Mouse (Mus musculus) adrenal gland, postnatal 4 days (tissue): ENCODE measurements at regions not wholly inside any gene's neighbourhood (a gene's known extent, or its start where the extent isn't known, plus 50 kb on each side); places are given as distances from the start of the nearest gene placed in this dataset.
"Not testable (repeated sequence)": the region's sequence is repeated elsewhere in the genome, so short reads cannot be mapped to it uniquely, and the experiment has no call there.

ENCODE experiments used
- DNase-seq, 2 experiments: peaks; one replicate each; pipeline ENCODE4 v3.0.0; 2021 to 2022; ENCODE audit warnings: low spot score in 2 of 2, mixed read lengths in 2 of 2

DNA sequence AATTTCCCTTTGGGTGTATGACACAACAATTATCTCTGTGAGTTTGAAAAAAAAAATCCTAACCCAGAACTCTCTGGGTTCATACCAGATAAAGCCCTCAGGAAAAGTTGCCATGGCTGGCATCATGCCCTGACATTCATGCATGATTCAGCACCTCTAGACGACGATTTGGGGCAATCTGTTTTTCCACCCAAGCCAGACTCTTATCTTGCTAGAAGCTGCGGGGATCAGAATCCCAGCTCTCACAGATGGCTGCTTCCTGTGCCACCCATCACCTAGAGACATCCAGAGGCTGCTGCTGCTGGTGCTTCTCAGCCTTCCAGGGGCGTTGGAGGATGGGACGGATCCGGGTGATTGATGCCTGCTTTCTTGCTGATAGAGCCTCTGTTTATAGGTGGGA, 209.2 kb downstream of the Cd47 start:
- DNase-seq, result peak; percentile 12 to 36

DNA sequence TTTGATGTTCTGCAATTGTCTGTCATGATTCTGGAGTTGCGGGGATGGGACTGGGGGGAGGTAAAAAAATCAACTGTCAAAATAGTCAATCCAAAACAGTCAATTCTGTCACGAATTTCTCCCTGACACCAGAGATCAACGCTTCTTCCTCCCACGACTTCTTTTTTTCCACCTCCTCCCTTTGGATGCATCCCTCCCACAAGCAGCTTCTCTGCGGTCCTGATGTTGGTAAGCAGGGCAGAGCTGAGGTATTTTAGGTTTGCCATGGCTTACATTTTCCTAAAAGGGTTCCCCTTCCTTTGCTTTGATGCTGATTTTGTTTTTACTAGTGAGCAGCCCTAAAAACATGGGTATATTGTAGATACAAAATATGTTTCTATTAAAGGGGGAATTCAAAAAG, 209.7 kb downstream of the Cd47 start:
- DNase-seq, result no peak

DNA sequence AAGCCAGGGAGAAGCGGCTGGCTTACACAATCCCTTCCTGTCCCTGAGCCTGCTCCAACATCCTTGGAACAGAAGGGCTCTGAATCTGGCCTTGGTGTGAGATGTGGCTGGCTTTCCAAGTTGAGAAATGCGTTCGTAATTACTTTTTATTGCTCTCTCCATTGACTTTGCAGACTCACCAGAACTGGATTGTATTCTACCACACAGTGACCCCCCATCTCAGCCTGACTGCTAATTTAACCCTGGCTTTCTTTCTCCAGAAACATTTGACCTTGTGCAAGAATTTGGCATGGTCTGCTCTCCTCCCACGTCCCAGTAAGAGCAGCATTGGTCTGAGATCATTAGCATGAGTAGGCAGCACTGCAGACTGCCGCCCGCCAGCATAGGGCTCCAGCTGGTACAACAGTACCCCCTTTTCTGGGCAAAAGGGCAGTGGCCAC, 210.2 kb downstream of the Cd47 start:
- DNase-seq, result peak; percentile 7 to 27

DNA sequence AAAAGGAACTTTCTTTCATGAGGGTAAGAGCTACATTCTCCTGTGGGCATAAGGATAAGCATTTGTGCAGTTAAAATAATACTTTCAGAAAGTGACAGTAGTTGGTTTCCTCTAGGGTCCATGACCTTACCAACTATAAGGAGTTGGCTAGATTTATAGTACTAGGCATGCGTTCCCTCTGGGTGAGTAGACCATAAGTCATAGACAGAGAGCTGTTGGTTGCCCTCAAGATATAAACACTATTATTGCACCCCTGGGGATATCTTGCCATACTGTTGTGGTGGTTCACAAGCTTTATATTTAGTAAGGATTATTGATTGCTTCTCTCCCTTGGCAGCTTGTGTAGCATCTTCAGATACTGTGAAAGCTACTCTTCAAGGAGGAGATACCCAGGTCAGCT, 223.6 kb downstream of the Cd47 start:
- DNase-seq, result no peak

DNA sequence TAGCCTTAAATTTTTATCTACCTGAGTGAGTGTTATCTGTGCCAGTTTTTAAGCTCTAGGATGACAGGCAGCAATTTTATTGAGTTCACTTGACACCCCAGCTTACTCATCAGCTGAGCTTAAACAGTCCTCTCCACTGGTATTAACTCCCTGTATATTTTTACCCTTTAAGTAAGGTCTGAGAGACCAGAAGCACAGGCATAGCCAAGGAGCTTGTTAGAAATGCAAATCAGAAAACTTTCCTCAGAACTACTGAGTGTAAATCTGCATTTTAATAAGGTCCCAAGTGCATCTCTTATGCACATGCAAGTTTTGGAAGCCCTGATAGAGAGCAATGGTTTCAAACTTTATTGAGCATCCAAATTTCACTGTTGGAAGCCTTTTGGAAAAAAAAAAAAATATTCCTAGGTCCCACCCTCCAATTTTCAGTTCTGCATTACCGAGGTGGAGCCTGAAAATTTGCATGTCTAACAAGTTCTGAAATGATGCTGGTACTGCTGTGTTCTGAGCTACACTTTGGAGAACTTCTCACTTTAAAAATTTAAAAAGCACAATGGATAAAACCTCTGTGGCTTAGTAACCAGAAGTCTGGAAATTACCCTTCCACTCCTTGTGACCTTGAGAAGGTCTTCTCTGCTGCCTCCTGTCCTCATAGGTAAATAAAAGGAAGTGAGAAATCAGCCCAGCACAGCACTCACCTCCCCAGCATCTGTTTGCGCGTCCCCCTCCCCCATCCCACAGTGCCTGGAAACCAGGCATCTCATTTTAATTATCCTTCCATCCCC, 226.0 kb downstream of the Cd47 start:
- DNase-seq, result no peak

DNA sequence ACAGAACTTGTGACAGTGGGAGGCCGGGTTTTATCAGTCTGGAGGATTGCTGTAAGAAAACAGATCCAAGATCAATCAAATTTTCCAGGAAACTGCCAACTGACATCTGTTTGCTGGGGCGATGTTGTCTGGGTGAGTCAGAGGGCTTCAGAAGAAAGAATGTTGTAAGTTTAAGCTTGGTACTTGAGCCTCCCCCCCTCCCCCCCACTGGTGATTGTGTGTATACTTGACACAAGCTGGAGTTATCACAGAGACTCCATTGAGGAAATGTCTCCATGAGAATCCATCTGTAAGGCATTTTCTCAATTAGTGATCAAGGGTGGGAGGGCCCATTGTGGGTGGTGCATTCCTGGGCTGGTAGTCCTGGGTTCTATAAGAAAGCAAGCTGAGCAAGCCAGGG, 226.9 kb downstream of the Cd47 start:
- DNase-seq, result no peak

DNA sequence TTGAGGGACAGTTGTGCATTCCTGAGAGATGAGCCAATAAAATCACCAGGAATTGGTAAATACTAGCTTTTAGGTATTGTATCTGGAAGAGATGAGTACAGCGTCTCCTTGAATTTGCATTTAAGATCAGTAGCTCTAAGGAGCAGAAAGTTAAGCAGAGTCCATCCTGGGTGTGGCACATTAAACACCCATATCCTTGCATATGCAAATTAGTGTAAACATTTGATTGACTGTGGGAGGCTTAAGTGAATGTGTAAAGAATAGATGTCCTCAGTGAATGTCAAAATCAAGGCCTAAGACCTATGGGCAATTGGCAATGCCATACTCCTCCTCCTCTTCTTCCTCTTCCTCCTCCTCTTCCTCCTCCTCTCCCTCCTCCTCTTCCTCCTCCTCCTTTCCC, 229.4 kb downstream of the Cd47 start:
- DNase-seq, result no peak

DNA sequence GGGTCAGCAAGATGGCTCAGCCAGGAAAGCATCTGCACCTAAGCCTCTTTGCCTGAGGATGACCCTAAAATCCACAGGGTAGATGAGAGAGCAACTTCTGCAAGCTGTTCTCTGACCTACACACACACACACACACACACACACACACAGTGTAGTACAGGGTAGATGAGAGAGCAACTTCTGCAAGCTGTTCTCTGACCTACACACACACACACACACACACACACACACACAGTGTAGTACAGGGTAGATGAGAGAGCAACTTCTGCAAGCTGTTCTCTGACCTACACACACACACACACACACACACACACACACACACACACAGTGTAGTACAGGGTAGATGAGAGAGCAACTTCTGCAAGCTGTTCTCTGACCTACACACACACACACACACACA, 230.0 kb downstream of the Cd47 start:
- not testable (repeated sequence) for DNase-seq

DNA sequence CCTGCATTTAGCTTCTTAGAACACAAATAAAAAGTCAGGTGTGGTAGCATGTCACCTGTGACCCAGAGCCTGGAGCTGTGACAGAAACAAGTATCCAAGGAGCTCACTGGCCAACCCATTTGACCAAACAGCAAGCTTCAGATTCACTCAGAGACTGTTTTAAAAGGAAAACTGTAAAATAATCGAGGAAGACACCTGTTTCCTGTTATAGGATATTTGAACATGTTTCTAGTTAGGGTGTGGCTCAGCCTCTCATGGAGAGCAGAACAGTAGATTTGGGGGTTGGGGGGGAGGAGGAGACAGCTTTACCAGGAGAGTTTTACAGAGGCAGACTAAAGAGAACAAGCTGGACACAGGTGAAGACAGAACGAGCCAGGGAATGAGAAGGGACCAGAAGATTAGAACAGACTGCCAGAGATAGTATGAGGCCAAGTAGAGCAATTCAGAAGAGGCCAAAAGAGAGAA, 230.6 kb downstream of the Cd47 start:
- DNase-seq, result no peak

DNA sequence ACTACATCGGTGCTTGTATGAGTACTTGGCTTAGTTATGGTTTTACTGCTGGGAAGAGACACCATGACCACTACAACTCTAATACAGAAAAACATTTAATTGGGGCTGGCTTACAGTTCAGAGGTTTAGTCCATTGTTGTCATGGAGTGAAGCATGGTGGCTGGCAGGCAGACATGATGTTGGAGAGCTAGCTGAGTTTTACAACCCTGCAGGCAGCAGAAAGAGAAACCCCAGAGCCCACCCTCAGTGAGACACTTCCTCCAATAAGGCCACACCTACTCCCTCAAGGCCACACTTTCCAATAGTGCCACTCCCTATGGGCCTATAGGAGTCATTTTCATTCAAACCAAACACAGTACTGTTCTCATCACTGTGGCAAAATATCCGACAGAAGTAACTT, 232.5 kb downstream of the Cd47 start:
- no peak for DNase-seq

DNA sequence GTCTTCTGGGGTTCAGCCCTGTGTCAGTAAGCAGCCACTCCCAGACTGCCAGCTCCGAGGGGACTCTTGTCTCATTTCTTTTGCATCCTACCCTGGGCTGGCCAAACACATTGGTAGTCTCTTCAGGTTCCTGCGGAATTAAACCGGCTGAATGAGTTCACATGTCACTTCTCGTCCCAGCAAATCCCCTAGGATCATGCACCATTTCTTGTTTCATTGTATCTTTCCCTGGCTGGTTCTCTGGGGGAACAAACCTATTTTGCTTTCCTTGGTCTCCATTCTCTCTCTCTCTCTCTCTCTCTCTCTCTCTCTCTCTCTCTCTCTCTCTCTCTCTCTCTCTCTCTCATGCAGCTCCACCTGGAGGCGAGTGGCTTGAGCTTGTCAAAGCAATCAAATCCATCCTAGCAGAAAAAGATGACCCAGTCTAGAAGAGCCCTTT, 236.0 kb downstream of the Cd47 start:
- DNase-seq, result no peak

DNA sequence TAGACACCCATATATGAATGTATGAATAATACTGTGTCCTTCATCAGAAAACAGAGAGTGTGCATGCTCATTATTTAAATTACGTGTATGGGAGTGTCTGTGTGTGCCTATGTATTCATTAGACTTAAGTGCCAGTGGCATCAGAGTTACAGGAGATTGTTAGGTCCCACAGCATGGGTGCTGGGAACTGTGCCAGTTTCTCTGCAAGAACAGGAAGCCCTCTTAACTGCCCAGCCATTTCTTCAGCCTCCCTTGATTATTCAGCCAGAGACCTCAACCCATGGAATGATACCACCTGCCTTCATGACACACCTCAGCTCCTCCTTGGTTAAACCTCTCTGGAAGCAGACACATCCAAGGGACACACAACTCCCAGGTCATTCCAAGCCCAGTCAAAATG, 243.8 kb downstream of the Cd47 start:
- DNase-seq, result no peak

DNA sequence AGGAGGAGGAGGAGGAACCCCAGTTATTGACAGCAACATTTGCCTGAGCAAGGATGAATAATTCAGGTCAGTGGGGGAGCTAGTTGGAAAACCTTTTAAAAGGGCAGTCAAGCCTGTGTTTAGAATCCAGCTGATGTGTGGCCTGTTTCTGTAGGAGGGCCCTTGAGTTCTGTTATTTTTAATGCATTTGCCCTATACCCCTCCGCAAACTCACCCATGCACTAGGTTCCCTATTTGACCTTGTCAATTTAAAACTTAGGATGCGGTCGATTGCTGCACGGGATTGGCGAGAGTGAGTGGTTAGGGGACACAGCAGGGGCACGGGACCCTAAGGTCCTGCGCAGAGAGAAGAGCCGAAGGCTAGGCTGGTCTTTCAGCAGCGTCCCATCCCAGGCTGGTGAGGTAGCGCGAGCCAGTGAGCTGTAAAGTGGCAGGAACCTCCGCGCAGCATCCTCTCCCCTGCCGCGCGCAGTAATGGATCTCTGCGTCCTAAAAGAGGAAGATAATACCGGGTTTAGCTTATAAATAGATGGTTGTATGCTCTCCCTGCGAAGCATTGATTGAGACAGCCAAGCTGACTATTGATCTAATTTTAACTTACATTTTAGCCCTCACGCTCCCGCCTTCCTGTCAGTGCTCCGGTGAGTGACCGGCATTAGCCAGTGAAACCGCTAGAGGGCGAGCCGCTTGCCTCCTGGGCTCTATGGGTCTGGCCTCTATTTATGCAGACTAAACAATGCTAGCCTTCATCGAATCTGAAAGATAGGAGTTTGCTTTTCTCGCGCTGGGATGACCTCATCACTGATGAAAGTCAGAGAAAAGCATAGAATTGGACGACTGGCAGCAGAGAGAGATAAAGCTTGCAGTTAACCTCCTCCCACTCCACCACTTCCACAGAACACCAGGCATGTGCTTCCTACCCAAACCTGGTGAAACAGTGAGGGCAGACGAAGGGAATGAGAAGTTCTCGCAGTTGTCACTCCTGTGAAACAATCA, 245.5 kb downstream of the Cd47 start:
- peak; percentile 30 to 39 for DNase-seq

DNA sequence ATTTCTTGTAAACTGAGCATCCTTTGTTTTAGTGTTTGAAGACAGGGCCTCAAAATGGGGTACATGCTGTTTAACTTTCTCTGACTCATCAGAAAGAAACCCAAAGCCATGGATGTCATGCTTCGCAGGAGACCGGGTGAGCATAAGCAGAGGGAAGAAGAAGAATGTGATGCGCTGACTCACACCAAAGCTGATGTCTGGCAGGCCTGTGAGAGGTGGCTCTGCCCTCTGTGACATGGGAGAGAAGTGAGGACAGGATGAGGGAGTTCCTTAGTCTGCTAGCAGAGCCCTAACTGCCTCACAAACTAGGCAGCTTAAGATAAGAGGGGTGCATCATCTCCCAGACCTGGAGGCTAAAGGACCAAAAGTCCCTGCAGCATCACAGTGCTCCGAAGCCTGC, 263.2 kb downstream of the Cd47 start:
- DNase-seq, result no peak

DNA sequence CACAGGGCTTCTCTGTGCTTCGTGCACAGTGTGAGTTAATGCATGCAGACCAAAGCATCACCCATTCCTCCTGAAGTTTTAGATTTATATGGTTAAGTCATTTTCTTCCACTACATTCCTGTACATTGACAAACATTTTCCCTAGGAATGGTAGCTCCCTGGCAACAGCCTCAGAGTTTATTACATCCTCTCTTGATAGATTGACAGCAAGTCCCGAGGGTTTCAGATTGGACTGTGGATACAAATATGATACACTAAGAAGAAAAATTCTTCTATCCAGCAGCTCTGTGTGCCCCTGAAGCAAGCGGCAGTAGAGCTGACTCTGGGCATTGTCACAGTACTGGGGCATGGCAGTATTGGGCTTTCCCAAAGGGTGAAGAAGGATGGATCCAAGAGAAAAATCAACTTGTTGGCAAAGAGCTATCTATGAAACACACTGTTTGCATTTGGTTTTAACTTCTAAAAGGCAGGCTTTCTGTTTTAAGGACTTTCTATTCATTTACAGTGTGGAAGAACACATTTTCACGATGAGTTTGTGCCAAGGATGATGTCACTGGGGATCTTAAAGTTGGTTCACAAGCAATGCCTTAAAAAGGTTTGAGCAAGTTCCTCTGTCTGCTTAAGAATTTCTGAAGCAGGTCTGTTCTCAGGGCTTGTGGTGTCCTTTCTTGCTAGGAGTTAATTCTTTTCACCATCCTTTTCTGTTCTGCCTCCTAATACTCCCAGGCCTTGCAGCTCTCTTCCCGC, 265.2 kb downstream of the Cd47 start:
- no peak for DNase-seq

DNA sequence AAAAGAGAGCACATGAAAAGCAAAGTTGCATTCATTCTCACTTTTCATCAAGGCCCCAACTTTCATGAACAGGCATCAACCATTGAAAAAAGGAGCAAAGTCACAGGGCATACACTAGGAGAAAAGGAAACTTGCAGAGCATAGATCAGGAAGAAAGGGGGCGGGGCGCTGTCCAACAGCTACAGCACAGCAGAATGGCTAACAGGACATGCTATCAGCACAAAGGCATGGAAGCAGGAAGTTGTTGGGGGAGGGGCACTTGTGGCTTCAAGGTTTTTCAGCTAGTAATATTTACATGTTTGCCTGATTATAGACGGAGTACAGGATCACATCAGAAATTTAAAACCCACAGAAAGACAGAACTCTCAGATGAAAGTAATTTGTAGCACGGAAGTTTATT, 268.7 kb downstream of the Cd47 start:
- no peak for DNase-seq

DNA sequence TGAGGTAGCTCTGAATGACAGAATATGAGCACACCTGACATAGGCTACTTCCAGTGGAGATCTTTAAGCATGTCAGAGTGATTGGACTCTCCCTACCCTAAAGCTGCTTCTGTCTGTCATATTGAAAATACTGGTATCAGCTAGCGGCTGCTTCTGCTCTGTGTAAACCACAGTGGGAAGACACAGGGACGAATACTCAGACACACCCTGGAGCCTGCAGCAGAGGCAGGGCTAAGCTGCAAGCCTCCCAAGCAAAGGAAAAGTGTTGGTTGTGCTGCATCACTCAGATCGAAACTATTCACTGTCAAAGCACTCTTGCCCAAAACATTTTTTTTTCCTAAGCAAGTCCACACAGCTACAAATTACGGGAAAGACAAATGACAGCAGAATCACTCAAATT, 270.4 kb downstream of the Cd47 start:
- no peak for DNase-seq

DNA sequence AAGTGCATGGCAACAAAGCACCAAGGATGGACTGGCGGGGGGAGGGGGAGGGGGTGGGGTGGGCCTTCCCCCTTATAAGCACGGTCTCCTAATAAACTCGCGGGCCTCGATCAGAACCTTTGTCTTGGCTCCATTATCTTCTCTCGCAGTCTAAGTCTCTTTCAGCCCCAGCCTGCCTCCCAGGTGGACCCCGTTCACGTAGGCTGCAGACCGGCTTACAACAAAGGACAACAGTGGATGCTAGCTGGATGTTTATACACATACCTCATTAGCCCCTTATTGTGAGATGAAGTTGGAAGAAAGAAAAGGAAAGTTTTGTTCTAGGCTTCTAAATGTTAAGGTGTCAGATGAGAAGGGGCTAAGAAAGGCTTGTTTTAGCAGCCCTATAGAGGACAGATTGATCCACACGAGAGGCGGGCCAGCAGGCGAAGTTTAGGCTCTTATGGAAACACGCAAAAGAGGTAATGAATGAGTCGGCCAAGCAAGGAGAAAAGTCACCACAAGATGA, 272.6 kb downstream of the Cd47 start:
- no peak for DNase-seq

DNA sequence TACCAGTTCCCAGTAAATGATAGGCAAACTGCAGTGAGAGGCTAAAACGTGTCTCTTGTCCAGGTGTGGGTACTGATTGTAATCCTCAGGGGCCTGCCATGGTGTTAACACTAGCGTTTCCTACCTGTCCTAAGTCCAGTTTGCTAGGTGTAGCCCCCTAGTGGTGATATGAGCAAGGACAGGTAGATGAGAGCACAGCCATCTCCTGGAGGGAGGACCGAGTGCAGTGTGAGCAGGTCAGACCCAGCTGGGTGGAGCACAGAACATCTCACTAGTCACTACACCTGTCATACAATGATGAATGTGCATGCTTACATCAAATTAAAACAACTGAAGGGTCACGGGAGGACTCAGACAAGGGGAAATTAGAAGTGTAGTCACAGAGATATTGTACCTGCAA, 273.6 kb downstream of the Cd47 start:
- DNase-seq, result no peak

DNA sequence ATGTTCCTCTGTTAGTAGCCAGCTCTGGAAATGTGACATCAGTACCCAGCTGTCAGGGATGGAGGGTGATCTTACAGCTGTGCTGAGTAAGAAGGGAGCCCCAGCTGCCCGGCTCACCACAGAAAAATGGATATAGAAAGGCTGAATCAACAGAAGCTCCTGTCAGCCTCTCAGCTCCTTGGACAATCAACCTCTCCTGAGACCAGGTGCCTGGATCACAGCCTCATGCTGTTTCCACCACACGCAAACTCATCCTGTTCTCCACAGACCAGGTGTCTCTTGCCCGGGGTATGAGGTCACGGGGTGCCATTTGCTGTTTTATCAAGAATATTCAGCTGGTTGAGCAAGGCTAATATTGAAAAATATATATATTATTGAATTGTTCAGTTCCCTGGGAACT, 275.3 kb downstream of the Cd47 start:
- no peak for DNase-seq

DNA sequence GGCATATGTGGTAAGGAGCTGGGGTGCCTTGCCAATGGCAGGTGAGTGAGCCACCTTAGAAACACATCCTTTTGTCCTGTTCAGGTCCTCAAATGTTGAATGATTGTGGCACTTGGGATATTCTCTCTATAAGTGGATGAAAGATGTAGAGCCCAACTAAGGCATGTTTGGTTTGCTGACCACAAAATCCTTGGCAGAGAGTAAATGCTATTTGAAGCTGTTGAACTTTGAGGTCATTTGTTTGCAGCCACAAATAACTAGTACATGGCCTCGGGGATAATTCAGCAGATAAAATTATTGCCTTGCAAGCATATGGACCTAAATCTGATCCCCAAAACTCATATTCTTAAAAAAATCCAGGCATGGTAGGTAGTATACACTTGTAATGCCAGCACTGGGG, 281.2 kb downstream of the Cd47 start:
- no peak for DNase-seq
